Mouse (Mus musculus) NIH3T3 (cell line): ENCODE results near the gene Angptl1.
A peak's percentile ranks its signal among the peaks of the same experiment; 100 is the strongest.

Experiments
- DNase-seq: peaks from one replicate; pipeline ENCODE4 v3.0.0-alpha.2; 2012; ENCODE audit warnings: low read depth

The Angptl1 gene

DNA sequence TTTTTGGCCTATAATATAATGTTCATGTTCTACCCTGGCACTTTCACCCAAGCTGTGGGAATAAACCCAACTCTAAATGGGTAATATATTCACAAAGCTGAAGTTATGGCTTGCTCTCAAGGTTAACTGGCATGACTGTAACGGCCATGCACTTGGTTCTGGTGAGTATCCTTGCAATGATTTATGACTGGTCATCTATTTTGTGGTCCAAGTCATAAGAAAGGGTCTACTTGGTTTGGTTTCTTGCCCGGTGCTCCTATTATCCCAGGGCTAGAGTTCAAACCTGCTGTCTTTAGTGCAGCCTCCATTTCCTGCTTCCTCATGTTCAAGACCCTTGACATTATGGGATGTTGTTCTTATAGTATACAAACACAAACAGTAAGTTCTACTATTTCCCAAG, 46.4 kb downstream of the Angptl1 start:
- no peak for DNase-seq

GRCm38 (mm10) chr1:156885879-156886278, 47.5 kb downstream of the Angptl1 start:
- peak; percentile 55 for DNase-seq

GRCm38 (mm10) chr1:156888830-156889229, 50.5 kb downstream of the Angptl1 start:
- peak; percentile 34 for DNase-seq

DNA sequence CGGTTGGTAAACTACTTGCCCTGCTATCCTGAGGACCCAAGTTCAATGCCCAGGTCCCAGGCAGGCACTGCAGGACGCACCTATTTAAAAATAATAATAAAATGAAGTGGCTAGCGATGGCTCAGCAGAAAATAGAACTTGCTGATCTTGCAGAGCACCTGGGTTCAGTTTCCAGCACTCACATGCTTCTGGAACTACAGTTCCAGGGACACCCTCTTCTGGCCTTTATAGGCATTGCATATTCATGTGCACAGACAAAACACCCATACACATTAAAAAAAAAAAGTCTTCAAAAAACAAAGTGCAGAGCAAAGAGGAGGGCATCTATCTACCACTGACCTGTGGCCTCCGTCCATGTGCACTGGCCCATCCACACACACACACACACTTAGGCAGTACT, 53.2 kb downstream of the Angptl1 start:
- peak; percentile 28 for DNase-seq

GRCm38 (mm10) chr1:156901689-156902088, 63.3 kb downstream of the Angptl1 start:
- DNase-seq: no peak

- no peak for DNase-seq
Measured at GRCm38 (mm10) chr1:156903899-156904298, 65.5 kb downstream of the Angptl1 start.

DNA sequence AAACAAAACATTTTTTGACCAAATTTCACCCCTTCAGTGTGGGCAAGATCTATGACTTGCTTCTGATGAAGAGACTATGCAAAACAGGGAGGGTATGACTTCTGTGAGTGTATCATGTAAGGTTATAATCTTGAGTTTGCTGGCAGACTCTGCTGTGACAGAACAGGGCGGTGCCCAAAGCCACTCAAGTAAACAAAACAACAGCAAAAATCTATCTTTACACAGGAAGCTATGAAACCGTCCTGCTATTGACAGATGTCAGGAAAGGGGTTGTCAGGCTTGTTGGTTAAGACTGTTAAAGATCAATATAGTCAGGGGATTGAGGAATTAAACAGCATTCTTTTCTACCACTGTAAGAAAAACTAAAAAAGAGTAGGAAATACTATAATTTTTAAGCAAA, 67.3 kb downstream of the Angptl1 start:
- DNase-seq: no peak

- no peak for DNase-seq
Measured at GRCm38 (mm10) chr1:156909265-156909664, 70.9 kb downstream of the Angptl1 start.

DNA sequence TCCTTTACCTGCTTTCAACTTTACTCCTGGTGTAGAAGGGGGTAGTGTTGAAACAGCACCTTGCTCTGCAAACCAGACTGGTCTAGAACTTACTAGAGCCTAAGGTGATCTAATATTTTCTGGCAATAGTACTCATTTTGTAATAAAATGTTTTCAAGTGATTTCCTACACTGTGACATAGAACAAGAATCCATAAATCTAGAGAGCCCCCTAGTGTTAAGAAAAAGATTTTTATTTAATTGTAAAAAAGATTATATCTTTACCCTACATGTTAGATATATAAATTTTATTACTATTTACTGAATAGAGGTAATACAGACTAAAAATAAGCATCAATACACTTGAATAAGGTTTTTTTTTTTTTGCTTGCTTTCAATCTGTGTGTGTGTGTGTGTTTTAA, 71.5 kb downstream of the Angptl1 start:
- DNase-seq: peak; percentile 25
